Mouse (Mus musculus): Measurements from ENCODE around the gene Nrm. TPM values are rescaled to one million over a fixed set of nuclear protein-coding genes. Genes with fewer than 3 reads are reported as not detected.

Nrm gene
- polyA plus RNA-seq, 1 experiment, result 8.6 TPM

DNA sequence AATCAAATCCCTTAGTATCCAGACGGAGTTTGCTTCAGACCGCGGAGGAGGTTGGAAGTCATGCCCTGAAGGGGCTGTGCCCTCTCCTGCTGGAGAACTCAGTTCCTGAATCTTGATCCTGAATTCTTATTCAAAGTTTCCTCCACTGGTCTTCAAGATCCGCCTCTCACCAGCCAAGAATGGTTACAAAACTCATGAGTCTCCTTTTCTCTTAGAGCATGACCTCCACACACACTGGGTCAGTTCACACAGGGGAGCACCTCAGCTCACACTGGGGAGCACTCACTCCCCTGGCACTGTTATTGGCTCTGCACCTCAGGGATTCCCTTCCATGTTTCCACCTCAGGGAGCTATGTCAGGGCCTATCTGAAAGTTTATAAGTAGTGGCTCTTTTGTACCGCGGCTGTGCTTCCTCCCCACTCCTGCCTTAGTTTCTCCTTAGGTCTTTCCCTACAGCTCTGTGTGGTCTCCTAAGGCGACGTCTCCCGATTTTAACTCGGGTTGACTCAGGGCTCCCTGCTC is 3.8 kb downstream of the Nrm start:
- no peaks in the 10 kb centered on the region for H3K27me3 ChIP-seq (ENCODE audit: control insufficient read depth, insufficient read depth, low read length)
- no peaks in the 10 kb centered on the region for H3K4me1 ChIP-seq (ENCODE audit: control insufficient read depth, insufficient read depth, low read length)
- no peak for DNase-seq
- 32% methylated on average over 10 of the region's 10 CpGs for WGBS
- TF ChIP-seq POLR2A (IDR thresholded peaks at IDR 0.05; ENCODE audit: borderline replicate concordance, insufficient read depth, low read length) (no peak), CTCF (IDR thresholded peaks at IDR 0.05; ENCODE audit: borderline replicate concordance, insufficient read depth, low read depth, low read length) (no peak)
- no peak overlapping the region for H3K4me3 ChIP-seq (replicated peaks; ENCODE audit: insufficient read depth, low read depth, low read length)
- no peak overlapping the region for H3K27ac ChIP-seq (ENCODE audit: insufficient read depth, low read length)

- no peak for TF ChIP-seq POLR2A (IDR thresholded peaks at IDR 0.05; ENCODE audit: borderline replicate concordance, insufficient read depth, low read length)
- TF ChIP-seq CTCF (IDR thresholded peaks at IDR 0.05; ENCODE audit: borderline replicate concordance, insufficient read depth, low read depth, low read length), result no peak
- no peaks in the 10 kb centered on the region for H3K27me3 ChIP-seq (ENCODE audit: control insufficient read depth, insufficient read depth, low read length)
- peak within 1 kb of the TSS; percentile 61 for H3K4me3 ChIP-seq (replicated peaks; ENCODE audit: insufficient read depth, low read depth, low read length)
- H3K27ac ChIP-seq (ENCODE audit: insufficient read depth, low read length), result peak within 1 kb of the TSS; percentile 45; the same call in 1 of the 2 replicates
- peak; percentile 40 to 41 for DNase-seq
- H3K4me1 ChIP-seq (ENCODE audit: control insufficient read depth, insufficient read depth, low read length), result no peaks in the 10 kb centered on the region
- under 1% methylated on average over 48 of the region's 48 CpGs for WGBS
These were observed 4.6 kb downstream of the Nrm start, which contains the start of gene Ppp1r18 for GRCm38 (mm10) chr17:35865481-35866280. Gene Ppp1r18, plus strand, starts transcription at chr17:35865593.

DNA sequence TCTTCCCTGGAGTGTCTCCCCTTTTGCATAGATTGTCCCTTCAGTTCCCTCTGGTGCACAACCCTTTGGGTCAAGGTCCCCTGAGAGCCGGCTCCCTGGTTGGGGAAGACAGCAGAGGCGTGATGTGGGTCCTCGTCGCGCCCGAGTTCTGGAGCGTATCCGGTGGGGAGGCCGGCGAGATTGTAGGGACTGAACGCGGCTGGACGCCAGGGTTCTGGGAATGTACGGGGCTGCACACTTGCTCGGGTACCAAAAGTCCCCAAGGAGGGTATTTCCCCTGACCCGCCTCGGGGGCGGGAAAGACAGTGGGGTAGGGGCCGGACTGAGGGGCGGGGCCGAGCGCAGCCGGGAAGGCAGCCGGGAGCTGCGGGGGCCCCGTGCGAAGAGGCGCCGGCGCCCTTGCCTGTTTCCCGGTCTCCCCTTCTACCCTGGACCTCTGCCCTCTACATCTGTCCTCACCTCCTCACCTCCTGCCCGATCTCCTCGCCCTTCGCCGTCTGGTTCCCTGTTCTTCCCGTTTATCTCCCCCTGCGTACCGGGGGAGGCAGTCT is 5.2 kb downstream of the Nrm start:
- H3K4me3 ChIP-seq (replicated peaks; ENCODE audit: insufficient read depth, low read depth, low read length), result peak overlapping the region; percentile 61
- TF ChIP-seq POLR2A (IDR thresholded peaks at IDR 0.05; ENCODE audit: borderline replicate concordance, insufficient read depth, low read length) (no peak), CTCF (IDR thresholded peaks at IDR 0.05; ENCODE audit: borderline replicate concordance, insufficient read depth, low read depth, low read length) (no peak)
- WGBS, result under 1% methylated on average over 38 of the region's 38 CpGs
- H3K4me1 ChIP-seq (ENCODE audit: control insufficient read depth, insufficient read depth, low read length), result no peaks in the 10 kb centered on the region
- DNase-seq, result peak; percentile 34 to 44
- peak overlapping the region; percentile 45; the same call in 1 of the 2 replicates for H3K27ac ChIP-seq (ENCODE audit: insufficient read depth, low read length)
- H3K27me3 ChIP-seq (ENCODE audit: control insufficient read depth, insufficient read depth, low read length), result no peaks in the 10 kb centered on the region

DNA sequence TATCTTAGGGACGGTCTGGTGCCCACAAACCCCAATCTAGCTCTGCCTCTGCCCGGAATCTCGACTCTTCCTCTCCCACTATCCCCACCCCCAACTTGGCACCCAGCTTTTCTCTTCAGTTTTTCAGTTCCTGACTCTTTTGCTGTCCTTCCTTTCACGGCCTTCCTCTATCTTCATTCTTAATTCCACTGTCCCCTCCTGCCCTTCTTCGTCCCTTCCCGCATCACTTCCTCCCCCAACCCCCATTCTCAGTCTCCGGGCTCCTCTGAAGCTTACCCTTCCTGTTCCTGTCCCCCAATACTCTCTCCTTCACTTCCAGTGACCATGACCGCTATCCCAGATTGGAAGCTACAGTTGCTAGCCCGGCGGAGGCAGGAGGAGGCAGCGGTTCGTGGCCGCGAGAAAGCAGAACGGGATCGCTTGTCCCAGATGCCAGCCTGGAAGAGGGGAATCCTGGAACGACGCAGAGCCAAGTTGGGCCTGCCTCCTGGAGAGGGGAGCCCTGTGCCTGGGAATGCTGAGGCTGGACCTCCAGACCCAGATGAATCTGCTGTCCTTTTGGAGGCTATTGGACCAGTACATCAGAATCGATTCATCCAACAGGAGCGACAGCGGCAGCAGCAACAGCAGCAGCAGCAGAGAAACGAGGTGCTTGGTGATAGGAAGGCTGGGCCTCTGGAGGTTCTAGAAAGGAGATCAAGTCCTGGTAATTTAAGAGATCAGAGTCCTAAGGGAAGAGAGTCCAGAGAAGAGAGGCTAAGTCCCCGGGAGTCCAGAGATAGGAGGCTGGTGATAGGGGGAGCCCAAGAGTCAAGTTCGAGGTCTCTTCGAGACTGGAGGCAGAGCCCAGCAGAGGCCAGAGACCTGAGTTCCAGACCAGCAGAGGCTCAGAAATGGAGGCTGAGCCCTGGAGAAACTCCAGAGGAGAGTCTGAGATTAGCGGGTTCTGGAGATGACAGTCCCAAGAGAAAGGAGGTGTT is 6.1 kb downstream of the Nrm start:
- Histone ChIP-seq H3K27ac (ENCODE audit: insufficient read depth, low read length) (no peak overlapping the region), H3K4me3 (replicated peaks; ENCODE audit: insufficient read depth, low read depth, low read length) (peak overlapping the region; percentile 61), H3K4me1 (ENCODE audit: control insufficient read depth, insufficient read depth, low read length) (no peaks in the 10 kb centered on the region), H3K27me3 (ENCODE audit: control insufficient read depth, insufficient read depth, low read length) (no peaks in the 10 kb centered on the region)
- 18% methylated on average over 26 of the region's 26 CpGs for WGBS
- TF ChIP-seq POLR2A (IDR thresholded peaks at IDR 0.05; ENCODE audit: borderline replicate concordance, insufficient read depth, low read length) (no peak), CTCF (IDR thresholded peaks at IDR 0.05; ENCODE audit: borderline replicate concordance, insufficient read depth, low read depth, low read length) (no peak)
- DNase-seq, result peak in 1 of 2 experiments; percentile 29

- Histone ChIP-seq H3K4me1 (ENCODE audit: control insufficient read depth, insufficient read depth, low read length) (no peaks in the 10 kb centered on the region), H3K27me3 (ENCODE audit: control insufficient read depth, insufficient read depth, low read length) (no peaks in the 10 kb centered on the region), H3K4me3 (replicated peaks; ENCODE audit: insufficient read depth, low read depth, low read length) (peak overlapping the region; percentile 10), H3K27ac (ENCODE audit: insufficient read depth, low read length) (no peak overlapping the region)
- no peak for DNase-seq
- no peak for TF ChIP-seq CTCF (IDR thresholded peaks at IDR 0.05; ENCODE audit: borderline replicate concordance, insufficient read depth, low read depth, low read length)
- TF ChIP-seq POLR2A (IDR thresholded peaks at IDR 0.05; ENCODE audit: borderline replicate concordance, insufficient read depth, low read length), result no peak
- 35% methylated on average over 17 of the region's 17 CpGs for WGBS
These were observed 7.2 kb downstream of the Nrm start for GRCm38 (mm10) chr17:35868165-35868820.

GRCm38 (mm10) chr17:35868961-35869345 is 7.8 kb downstream of the Nrm start:
- no peak for DNase-seq
- Histone ChIP-seq H3K27ac (ENCODE audit: insufficient read depth, low read length) (no peak overlapping the region), H3K4me1 (ENCODE audit: control insufficient read depth, insufficient read depth, low read length) (peaks cover 3% of the 10 kb centered on the region; the same call in 1 of the 2 replicates), H3K27me3 (ENCODE audit: control insufficient read depth, insufficient read depth, low read length) (no peaks in the 10 kb centered on the region), H3K4me3 (replicated peaks; ENCODE audit: insufficient read depth, low read depth, low read length) (peak overlapping the region; percentile 5)
- no peak for TF ChIP-seq CTCF (IDR thresholded peaks at IDR 0.05; ENCODE audit: borderline replicate concordance, insufficient read depth, low read depth, low read length)
- WGBS, result 23% methylated on average over 7 of the region's 7 CpGs
